Mouse (Mus musculus) neural tube, embryonic 13.5 days (tissue): ENCODE data around the gene Ktn1. TPM values are rescaled to one million over a fixed set of nuclear protein-coding genes. Genes with fewer than 3 reads are reported as not detected.
A peak's percentile ranks its signal among the peaks of the same experiment; 100 is the strongest.

Source experiments
- ATAC-seq: fragments of 200-750 bp; cut with Nextera tagmentation; 2 replicates; pipeline ENCODE4 v1.8.0; 2017; ENCODE audit warnings: low read depth, mild to moderate bottlenecking, moderate TSS enrichment, moderate library complexity
- H3K27ac ChIP-seq: fragments of 300-500 bp; sonication (generic); replicated peaks from 2 replicates; pipeline ENCODE4 v1.5.1; 2015; ENCODE audit warnings: moderate library complexity, mild to moderate bottlenecking, inconsistent platforms
- H3K27me3 ChIP-seq: fragments of 300-500 bp; sonication (generic); 2 replicates; pipeline ENCODE4 v1.6.1; 2015; ENCODE audit warnings: mild to moderate bottlenecking, inconsistent platforms
- H3K36me3 ChIP-seq: fragments of 300-500 bp; sonication (generic); 2 replicates; pipeline ENCODE4 v1.6.1; 2015; ENCODE audit warnings: mild to moderate bottlenecking, inconsistent platforms
- H3K4me1 ChIP-seq: fragments of 300-500 bp; sonication (generic); replicated peaks from 2 replicates; pipeline ENCODE4 v1.6.1; 2015; ENCODE audit warnings: inconsistent platforms
- H3K4me2 ChIP-seq: fragments of 300-500 bp; sonication (generic); 2 replicates; pipeline ENCODE4 v1.6.1; 2015; ENCODE audit warnings: inconsistent platforms, mild to moderate bottlenecking, moderate library complexity
- H3K4me3 ChIP-seq: fragments of 300-500 bp; sonication (generic); 2 replicates; pipeline ENCODE4 v1.5.1; 2015; ENCODE audit warnings: mild to moderate bottlenecking, inconsistent platforms
- H3K9ac ChIP-seq: fragments of 300-500 bp; sonication (generic); 2 replicates; pipeline ENCODE4 v1.6.1; 2015; ENCODE audit warnings: moderate library complexity, mild to moderate bottlenecking, inconsistent platforms
- H3K9me3 ChIP-seq: fragments of 300-500 bp; sonication (generic); 2 replicates; pipeline ENCODE4 v1.6.1; 2016; ENCODE audit warnings: inconsistent platforms
- WGBS: fragments of 180-500 bp; shearing (Covaris S2); methylation state at CpG from one replicate; pipeline ENCODE4 v1.1.7; 2015; 5-methylcytosine and 5-hydroxymethylcytosine counted together
- polyA plus RNA-seq: library from polyadenylated mRNA; unstranded; fragments of >200 nt; fragmentation: Nextera tagmentation; extraction: Ambion mirVana; gene quantifications from 2 replicates; pipeline ENCODE4 v1.2.1, GENCODE M21; 2015

Gene Ktn1
- polyA plus RNA-seq, 1 experiment from 2014 or later, result 64.6 TPM

- WGBS, result 93% methylated on average over 7 of the region's 7 CpGs
- Histone ChIP-seq H3K4me1 (peaks cover 9% of the 10 kb centered on the region; the same call in 1 of the 2 replicates), H3K4me2 (no peak overlapping the region), H3K9me3 (no peaks in the 10 kb centered on the region), H3K27ac (no peak overlapping the region), H3K4me3 (no peak overlapping the region), H3K36me3 (peaks cover 6% of the 10 kb centered on the region), H3K9ac (no peak overlapping the region), H3K27me3 (no peaks in the 10 kb centered on the region)
- ATAC-seq, result no peak
These were observed 94.4 kb downstream of the Ktn1 start for GRCm38 (mm10) chr14:47742674-47743073.

DNA sequence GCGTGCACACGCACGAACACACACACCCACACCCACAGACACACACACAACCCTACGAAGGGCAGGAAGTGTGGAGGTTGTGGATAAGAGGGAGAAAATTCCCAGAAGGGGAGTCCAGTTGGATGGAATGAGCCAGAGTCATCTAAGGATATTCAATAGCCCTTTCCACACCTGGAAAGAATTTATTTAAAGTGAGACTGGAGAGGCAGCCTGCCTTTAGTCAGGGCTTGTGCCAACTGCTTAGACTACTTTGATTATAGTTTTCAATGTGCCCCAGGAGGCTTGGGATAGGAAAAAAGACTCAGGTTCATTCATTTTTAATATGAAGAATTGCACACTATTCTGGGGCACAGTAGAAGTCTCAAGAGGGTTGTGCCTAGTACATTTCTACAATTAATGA is 96.8 kb downstream of the Ktn1 start:
- Histone ChIP-seq H3K27me3 (no peaks in the 10 kb centered on the region), H3K4me2 (no peak overlapping the region), H3K27ac (no peak overlapping the region), H3K4me3 (no peak overlapping the region), H3K36me3 (no peaks in the 10 kb centered on the region), H3K9ac (no peak overlapping the region), H3K4me1 (peaks cover 9% of the 10 kb centered on the region; the same call in 1 of the 2 replicates), H3K9me3 (no peaks in the 10 kb centered on the region)
- ATAC-seq, result no peak
- WGBS, result 84% methylated on average over 4 of the region's 4 CpGs

- Histone ChIP-seq H3K27ac (no peak overlapping the region), H3K4me2 (no peak overlapping the region), H3K9ac (no peak overlapping the region), H3K9me3 (no peaks in the 10 kb centered on the region), H3K36me3 (no peaks in the 10 kb centered on the region), H3K4me3 (no peak overlapping the region), H3K27me3 (no peaks in the 10 kb centered on the region), H3K4me1 (peaks cover 14% of the 10 kb centered on the region; the same call in 1 of the 2 replicates)
- no peak for ATAC-seq
- 84% methylated on average over 9 of the region's 9 CpGs for WGBS
These were observed 99.3 kb downstream of the Ktn1 start for GRCm38 (mm10) chr14:47747536-47747935.

GRCm38 (mm10) chr14:47748714-47749113 is 100.5 kb downstream of the Ktn1 start:
- Histone ChIP-seq H3K27ac (no peak overlapping the region), H3K4me2 (no peak overlapping the region), H3K9ac (no peak overlapping the region), H3K4me1 (peaks cover 14% of the 10 kb centered on the region; the same call in 1 of the 2 replicates), H3K9me3 (no peaks in the 10 kb centered on the region), H3K4me3 (no peak overlapping the region), H3K27me3 (no peaks in the 10 kb centered on the region), H3K36me3 (no peaks in the 10 kb centered on the region)
- 85% methylated on average over 3 of the region's 3 CpGs for WGBS
- ATAC-seq, result no peak

- WGBS, result 45% methylated on average over 8 of the region's 8 CpGs
- Histone ChIP-seq H3K4me3 (no peak overlapping the region), H3K36me3 (no peaks in the 10 kb centered on the region), H3K27ac (no peak overlapping the region), H3K9ac (no peak overlapping the region), H3K9me3 (no peaks in the 10 kb centered on the region), H3K27me3 (no peaks in the 10 kb centered on the region), H3K4me1 (0 out of 2 replicates have a peak, but pooled peaks cover 5% of the 10 kb centered on the region), H3K4me2 (no peak overlapping the region)
- ATAC-seq, result peak; percentile 62; the same call in 1 of the 2 replicates
These were observed 103.4 kb downstream of the Ktn1 start for GRCm38 (mm10) chr14:47751422-47752205.

DNA sequence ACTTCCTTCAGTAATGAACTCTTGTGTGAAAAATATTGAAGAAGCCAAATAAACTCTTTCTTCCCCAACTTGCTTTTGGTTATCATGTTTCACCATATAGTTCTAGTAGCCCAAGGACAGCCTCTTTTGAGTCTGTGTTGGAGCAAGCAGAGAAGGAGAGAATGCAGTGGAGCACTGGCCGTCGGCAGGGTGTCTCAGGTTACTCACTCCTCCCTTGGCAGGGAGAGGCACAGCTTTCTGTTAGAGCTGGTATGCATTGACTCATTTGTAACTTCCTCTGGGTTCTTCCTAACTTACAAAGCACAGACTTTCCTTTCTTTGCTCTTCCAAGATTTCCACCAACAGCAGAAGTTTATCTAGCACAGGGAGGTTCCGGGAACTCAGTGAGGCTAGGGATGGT is 105.3 kb downstream of the Ktn1 start:
- no peak for ATAC-seq
- Histone ChIP-seq H3K27ac (no peak overlapping the region), H3K4me2 (no peak overlapping the region), H3K27me3 (no peaks in the 10 kb centered on the region), H3K9ac (no peak overlapping the region), H3K4me1 (0 out of 2 replicates have a peak, but pooled peaks cover 5% of the 10 kb centered on the region), H3K4me3 (no peak overlapping the region), H3K9me3 (no peaks in the 10 kb centered on the region), H3K36me3 (no peaks in the 10 kb centered on the region)
- 68% methylated on average over 3 of the region's 3 CpGs for WGBS

GRCm38 (mm10) chr14:47754253-47754897 is 106.1 kb downstream of the Ktn1 start:
- no peak for ATAC-seq
- no peak overlapping the region for H3K4me2 ChIP-seq
- H3K4me1 ChIP-seq, result 0 out of 2 replicates have a peak, but pooled peaks cover 5% of the 10 kb centered on the region
- no peaks in the 10 kb centered on the region for H3K36me3 ChIP-seq
- 82% methylated on average over 4 of the region's 4 CpGs for WGBS
- no peaks in the 10 kb centered on the region for H3K9me3 ChIP-seq
- H3K27me3 ChIP-seq, result no peaks in the 10 kb centered on the region
- H3K9ac ChIP-seq, result no peak overlapping the region
- no peak overlapping the region for H3K4me3 ChIP-seq
- no peak overlapping the region for H3K27ac ChIP-seq

DNA sequence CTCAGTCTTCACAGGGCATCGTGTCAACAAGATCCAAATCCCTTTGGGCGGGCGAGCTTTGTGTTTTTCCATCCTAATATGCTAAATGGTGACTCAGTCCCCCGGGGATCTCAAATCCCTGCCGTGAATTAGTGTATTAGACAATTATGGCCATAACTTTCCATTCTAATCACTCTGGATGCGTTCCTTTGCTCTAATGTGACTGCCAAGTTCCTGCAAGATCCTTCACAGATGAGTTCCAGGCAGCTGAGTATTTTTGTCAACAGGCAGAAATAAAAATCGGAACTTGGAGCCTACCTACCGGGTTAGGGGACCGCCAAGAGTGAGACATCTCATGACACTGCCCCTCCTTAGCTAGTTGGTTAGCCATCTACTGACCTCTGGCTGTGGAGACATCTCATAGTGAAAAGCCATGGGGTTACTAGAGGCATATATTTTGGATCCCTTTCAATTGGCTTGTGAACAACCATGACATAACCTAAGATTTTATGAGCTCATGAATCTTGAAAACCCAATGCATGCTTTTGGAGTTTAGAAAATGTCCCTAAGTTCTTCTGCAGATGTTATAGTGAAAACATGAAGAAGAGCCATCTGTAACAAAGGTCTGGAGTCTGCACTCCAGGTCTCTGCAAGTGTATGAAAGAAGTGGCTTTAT is 108.3 kb downstream of the Ktn1 start:
- H3K9ac ChIP-seq, result no peak overlapping the region
- 0 out of 2 replicates have a peak, but pooled peaks cover 5% of the 10 kb centered on the region for H3K4me1 ChIP-seq
- H3K36me3 ChIP-seq, result no peaks in the 10 kb centered on the region
- no peak overlapping the region for H3K27ac ChIP-seq
- H3K4me3 ChIP-seq, result no peak overlapping the region
- 86% methylated on average over 9 of the region's 9 CpGs for WGBS
- H3K9me3 ChIP-seq, result no peaks in the 10 kb centered on the region
- no peak overlapping the region for H3K4me2 ChIP-seq
- ATAC-seq, result no peak
- no peaks in the 10 kb centered on the region for H3K27me3 ChIP-seq

DNA sequence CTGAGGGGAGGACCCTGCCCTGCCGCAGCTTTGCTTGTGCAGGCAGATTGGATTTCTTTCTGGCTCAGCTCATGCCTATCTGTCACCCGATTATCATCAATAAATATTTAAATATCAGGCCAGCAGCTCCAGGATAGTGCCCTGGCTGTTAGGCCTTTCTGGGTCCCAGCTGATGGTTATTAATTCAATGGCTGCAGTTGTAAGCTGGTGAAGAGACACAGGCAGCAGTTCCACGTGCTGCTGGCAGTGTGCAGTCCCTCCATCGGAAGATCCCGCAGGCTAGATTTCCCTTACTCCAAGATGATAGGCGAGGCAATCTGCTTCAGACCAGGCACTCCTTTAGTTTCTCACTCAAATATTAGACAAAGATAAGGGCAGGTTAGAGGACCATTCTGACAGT is 116.9 kb downstream of the Ktn1 start:
- Histone ChIP-seq H3K4me2 (no peak overlapping the region), H3K9ac (no peak overlapping the region), H3K9me3 (no peaks in the 10 kb centered on the region), H3K4me1 (no peaks in the 10 kb centered on the region), H3K4me3 (no peak overlapping the region), H3K27ac (no peak overlapping the region), H3K27me3 (no peaks in the 10 kb centered on the region), H3K36me3 (no peaks in the 10 kb centered on the region)
- peak; percentile 67; the same call in 1 of the 2 replicates for ATAC-seq
- WGBS, result 36% methylated on average over 6 of the region's 6 CpGs

DNA sequence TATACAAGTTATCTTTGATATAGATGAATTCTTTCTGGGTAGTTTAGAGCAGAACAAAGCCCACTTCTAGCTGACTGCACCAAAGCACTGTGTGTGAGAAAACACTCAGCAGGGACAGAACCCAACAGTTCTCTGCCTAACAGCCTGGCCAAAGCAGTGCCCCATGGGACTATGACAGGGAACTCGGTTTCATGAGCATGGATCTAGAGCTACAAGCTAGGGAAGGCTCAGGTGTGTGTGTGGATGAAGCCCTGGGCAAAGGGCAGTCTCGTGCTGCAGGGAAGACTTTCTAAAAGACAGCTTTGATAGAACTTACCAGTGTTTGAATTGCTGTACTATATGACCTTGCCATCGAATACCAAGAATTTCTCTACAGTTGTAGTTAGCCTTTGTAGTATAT is 117.5 kb downstream of the Ktn1 start:
- no peak for ATAC-seq
- H3K4me1 ChIP-seq, result no peaks in the 10 kb centered on the region
- H3K36me3 ChIP-seq, result no peaks in the 10 kb centered on the region
- no peak overlapping the region for H3K4me3 ChIP-seq
- 60% methylated on average over 3 of the region's 3 CpGs for WGBS
- no peak overlapping the region for H3K9ac ChIP-seq
- no peaks in the 10 kb centered on the region for H3K27me3 ChIP-seq
- no peak overlapping the region for H3K4me2 ChIP-seq
- no peaks in the 10 kb centered on the region for H3K9me3 ChIP-seq
- no peak overlapping the region for H3K27ac ChIP-seq

DNA sequence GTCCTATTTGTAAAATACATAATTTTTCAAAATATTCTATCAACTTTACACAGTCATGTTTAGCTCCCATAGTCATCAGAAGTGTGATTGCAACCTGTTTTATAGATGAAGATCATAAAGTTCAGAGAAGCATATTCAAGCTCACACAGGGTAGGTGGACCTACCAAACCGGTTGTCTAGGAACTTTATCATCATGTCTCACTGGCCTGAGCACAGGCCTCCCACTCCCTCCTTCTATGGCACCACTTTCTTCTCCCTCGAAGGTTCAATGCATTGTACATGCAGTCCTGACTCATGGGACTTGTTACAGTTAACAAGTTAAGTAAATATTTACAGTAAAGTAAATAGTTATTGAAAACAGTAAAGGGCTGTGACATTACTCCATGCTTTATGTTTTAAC is 118.1 kb downstream of the Ktn1 start:
- Histone ChIP-seq H3K4me3 (no peak overlapping the region), H3K27ac (no peak overlapping the region), H3K4me2 (no peak overlapping the region), H3K4me1 (no peaks in the 10 kb centered on the region), H3K9me3 (no peaks in the 10 kb centered on the region), H3K27me3 (no peaks in the 10 kb centered on the region), H3K9ac (no peak overlapping the region), H3K36me3 (no peaks in the 10 kb centered on the region)
- ATAC-seq, result no peak
- WGBS, result 85% methylated on average over 2 of the region's 2 CpGs

DNA sequence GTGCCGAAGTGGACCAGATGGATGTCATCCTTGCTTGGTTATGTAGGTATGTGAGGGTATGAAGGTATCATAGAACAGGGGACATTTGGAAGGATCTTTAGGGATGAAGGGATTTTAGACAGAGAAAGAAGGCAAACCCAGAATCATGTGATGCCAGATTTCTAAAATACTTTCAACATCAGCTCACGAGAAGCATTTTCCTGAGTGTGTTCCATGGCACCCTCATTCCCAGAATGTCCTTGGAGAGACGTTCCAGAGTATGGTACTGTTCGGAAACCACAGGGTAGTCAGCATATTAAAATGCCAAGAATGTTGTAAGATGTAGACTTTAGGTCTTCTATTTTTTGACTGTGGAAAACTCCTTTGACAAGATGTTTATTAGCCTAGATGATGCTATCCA is 123.2 kb downstream of the Ktn1 start:
- WGBS, result 86% methylated on average over 4 of the region's 4 CpGs
- Histone ChIP-seq H3K9me3 (no peaks in the 10 kb centered on the region), H3K4me2 (no peak overlapping the region), H3K27ac (no peak overlapping the region), H3K9ac (no peak overlapping the region), H3K4me3 (no peak overlapping the region), H3K27me3 (no peaks in the 10 kb centered on the region), H3K36me3 (no peaks in the 10 kb centered on the region), H3K4me1 (no peaks in the 10 kb centered on the region)
- ATAC-seq, result no peak
